Mouse (Mus musculus) lung, adult 2 months (tissue): ENCODE data around the gene Coq8b.

ENCODE experiments used
- CTCF ChIP-seq: fragments of 200-500 bp; IDR thresholded peaks from 2 replicates; pipeline ENCODE4 v1.5.1; 2011; ENCODE audit warnings: mild to moderate bottlenecking, low read length, control low read depth; ENCODE audit not compliant: insufficient read depth
- POLR2A ChIP-seq: fragments of 200-500 bp; IDR thresholded peaks from 2 replicates; pipeline ENCODE4 v1.6.1; 2011; ENCODE audit warnings: low read depth, mild to moderate bottlenecking, control low read depth, low read length, borderline replicate concordance; ENCODE audit errors: extremely low read depth

GRCm38 (mm10) chr7:27224877-27225575 lies 7.8 kb upstream of the Coq8b start:
- no peak for TF ChIP-seq CTCF
- no peak for TF ChIP-seq POLR2A
